Mouse (Mus musculus) cerebellum, postnatal 25 days (tissue): ENCODE measurements around the gene Lrrc73.

Experiments
- DNase-seq, 2 experiments: peaks; one replicate each; pipeline ENCODE4 v3.0.0; 2021; ENCODE audit warnings: mixed read lengths in 2 of 2

Gene Lrrc73

DNA sequence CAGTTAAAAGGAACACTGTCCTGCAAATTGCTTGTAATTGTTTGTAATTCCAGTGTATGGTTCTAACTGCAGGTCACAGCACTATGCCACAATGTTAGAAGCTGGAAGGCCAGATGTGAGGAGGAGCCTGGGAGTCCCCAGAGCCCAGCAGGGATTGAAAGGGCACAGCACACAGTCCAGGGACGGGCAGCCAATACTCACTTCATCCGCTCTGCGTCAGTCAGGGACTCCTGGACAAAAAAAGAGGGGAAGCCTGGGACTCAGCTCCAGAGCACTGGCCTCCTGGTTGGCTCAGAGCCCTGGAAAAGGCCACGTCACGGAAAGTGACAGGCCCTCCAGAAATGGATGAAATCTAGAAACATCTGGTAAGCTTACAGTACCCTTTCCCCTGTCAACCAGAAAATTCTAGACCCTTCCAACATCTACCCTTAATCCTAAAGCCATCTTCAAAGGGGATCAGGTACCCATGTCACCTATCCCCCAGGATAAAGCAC, 8.9 kb downstream of the Lrrc73 start:
- no peak for DNase-seq

GRCm38 (mm10) chr17:46265502-46265901, 12.2 kb downstream of the Lrrc73 start:
- no peak for DNase-seq

DNA sequence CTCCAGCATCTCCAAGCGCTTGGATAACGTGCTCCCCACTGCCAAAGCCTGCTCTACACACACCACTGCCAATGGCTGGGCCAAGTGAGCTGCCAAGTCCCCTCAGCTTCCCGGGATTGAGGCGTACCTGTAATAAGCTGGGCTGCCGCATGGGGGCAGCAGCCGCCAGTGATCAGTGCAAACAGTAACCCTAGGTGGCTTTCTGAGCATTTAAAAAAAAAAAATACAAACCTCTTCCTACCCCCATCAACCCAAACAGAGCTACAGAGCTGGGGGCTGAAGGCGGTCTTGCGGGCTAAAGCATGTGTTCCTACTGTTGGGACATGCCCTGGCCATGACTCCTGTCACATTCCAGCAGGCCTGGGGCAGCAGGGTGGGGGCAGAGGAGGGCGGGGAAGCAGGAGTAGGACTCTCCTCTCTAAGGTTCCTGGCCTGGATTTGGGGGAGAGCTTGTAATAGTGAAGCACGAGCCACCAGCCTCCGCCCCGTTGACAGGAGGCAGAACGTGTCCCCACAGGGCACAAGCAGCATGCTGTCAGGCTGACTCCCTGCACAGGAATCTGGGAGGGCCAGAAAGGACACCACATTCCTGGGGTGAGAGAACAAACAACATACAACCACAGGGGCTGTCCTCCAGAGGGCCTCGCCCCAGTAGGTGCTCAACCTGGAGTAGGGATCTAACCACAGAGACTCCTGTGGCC, 12.7 kb downstream of the Lrrc73 start:
- peak; percentile 93 to 94 for DNase-seq

DNA sequence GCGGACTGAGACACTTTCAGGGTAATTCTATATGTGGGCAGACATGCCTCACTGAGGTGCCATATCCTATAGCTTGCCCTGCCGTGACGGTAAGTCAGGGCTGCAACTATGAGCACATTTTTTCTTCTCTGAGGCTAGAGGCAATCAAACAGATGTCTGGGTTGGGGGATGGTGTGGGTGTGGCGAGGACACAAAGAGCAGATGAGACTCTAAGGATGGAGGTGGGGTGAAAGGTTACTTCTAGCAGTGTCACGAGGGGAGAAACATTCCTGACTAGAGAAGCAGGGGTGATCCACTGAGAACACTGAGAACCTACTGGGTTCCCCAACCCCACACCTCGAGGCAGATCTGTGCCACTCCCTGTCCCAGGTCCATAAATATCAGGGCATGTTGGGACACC, 13.7 kb downstream of the Lrrc73 start:
- no peak for DNase-seq

DNA sequence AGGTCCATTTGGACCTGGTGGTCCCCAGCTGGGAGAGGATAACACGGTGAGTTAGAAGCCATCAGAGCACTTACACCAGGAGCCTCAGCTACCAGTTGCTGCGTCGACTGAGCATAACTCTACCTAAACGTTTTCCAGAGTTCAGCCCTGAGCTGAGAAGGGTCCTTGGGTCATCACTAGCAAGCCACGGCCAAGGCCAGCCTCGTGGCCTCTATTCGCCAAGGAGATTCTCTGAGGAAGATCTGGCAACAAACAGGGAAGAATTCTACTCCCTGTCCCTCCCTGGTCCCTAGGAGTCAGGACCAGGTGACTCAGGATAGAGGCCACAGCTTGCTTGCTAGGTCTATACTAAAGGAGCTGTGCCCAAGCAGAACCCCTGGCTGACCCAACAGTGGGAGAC, 14.2 kb downstream of the Lrrc73 start:
- no peak for DNase-seq

DNA sequence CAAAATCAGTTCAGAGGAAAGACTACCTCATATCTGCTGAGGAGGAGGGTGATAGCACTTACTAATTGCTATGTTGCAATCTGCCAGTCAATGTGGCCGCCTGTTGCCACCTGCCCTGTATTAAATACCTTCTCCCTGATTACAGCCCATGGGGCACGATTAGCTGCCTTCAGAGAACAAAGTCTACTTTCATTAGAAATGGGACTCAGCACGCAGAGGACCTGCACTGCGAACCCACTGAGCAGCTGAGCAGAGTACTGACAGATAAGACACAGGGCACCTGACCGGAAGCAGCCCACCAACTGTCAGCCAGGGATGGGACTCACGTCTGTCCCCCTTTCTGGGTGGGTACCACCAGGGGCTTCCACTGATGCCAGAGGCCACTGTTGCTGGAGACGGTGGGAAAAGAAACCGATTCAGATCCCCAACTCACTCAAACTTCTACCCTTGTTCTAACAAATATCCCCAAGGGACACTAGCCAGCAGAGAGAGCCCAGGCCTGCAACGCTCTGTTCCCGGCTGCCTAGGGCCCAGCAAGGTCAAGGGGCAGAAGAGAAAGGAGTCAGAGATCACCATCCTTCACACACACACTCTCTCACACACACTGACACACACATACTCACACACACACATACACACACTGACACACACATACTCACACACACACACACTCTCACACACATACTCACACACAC, 14.8 kb downstream of the Lrrc73 start:
- DNase-seq, result no peak

DNA sequence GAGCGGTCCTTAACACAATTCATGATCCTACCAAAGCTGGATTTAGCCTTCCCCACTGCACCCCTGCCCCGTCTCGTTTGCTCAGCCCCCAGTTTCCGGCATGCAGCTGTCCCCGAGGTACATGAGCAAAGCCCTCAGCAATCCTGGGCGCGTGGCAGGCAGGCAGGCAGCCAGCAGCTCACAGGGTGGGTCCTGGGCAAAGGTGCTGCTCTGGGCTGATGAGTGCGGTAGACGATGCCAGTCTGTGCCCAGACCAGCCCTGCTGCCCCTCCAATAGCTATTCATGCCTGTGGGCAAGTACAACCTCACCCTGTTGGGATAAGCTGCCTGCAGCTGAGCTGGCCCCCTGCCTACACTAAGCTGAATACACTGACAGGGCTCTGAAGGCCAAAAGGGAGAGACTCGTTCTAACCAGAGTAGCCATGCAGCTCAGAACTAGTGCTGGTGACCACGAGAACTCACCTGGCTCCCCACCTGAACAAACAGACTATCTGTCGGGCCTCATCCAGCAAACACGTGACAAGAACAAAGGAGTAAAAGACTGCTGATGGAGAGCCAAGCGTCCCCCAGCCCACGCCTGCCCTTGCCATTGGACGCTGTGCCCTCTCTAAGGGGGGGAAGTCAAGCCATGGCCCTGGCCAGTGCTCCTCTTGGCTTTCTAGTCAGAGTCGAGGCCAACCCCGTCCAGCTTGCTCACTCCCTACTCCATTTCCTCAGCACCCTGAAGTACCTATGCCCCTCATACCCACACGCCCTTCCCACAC, 16.6 kb downstream of the Lrrc73 start:
- no peak for DNase-seq

- no peak for DNase-seq
Measured at GRCm38 (mm10) chr17:46272058-46272457, 18.7 kb downstream of the Lrrc73 start.

GRCm38 (mm10) chr17:46272675-46273074, 19.3 kb downstream of the Lrrc73 start:
- no peak for DNase-seq

DNA sequence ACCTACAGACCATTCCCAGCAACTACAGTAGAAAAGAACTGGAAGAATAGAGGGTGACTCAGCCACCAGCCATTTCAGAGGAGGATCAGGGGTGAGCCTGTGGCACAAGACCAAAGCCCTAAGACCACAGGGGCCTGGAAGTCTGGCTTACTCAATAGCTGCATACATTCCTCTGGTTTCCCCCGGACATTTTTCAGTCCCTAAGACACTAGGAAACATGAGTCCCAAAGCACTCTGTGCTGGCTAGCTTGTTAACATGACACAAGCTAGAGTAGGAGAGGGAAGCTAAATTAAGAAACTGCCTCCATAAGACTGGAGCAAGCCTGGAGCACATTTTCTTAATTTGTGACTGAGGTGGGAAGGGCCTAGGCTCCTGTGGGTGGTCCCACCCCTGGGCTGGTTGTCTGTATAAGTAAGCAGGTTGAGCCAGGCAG, 20.5 kb downstream of the Lrrc73 start:
- no peak for DNase-seq

DNA sequence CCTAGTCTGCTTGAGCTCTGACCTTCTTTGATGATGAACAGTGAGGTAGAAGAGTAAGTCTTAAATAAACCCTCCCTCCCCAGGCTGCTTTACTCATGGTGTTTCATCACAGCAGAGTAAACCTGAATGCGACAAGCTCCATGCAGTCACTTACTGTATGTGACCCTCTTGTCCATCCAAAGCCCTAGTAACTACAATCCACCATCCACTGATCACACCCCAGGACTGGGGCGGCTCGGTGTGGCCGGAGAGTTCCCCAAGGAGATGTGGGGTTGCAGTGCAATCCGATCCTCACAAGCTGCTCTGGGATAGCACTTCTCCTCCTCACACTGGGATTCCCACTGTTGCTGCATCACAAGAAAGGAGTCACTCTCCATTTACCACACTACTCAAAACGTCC, 21.1 kb downstream of the Lrrc73 start:
- DNase-seq, result no peak

- no peak for DNase-seq
Measured at GRCm38 (mm10) chr17:46275034-46275433, 21.7 kb downstream of the Lrrc73 start.

- no peak for DNase-seq
Measured at GRCm38 (mm10) chr17:46275506-46275905, 22.2 kb downstream of the Lrrc73 start.

DNA sequence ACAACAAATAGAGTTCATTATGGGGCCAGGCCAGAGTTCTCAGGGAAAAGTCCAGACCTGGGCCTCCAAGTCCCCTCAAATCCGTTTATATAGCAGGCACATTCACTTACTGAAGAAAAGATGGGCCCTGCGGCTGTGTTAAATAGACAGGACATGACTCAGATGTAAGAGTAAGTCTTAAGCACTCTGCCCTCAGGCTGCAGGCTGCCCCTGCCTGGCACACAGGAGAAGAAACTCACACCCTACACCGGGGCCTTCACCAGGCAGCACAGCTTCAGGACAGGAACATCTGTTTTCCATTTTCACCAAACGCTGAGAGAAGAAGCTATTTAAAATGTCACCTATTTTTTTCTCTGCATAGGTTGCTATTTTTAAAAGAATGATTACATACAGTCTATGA, 24.3 kb downstream of the Lrrc73 start:
- no peak for DNase-seq

DNA sequence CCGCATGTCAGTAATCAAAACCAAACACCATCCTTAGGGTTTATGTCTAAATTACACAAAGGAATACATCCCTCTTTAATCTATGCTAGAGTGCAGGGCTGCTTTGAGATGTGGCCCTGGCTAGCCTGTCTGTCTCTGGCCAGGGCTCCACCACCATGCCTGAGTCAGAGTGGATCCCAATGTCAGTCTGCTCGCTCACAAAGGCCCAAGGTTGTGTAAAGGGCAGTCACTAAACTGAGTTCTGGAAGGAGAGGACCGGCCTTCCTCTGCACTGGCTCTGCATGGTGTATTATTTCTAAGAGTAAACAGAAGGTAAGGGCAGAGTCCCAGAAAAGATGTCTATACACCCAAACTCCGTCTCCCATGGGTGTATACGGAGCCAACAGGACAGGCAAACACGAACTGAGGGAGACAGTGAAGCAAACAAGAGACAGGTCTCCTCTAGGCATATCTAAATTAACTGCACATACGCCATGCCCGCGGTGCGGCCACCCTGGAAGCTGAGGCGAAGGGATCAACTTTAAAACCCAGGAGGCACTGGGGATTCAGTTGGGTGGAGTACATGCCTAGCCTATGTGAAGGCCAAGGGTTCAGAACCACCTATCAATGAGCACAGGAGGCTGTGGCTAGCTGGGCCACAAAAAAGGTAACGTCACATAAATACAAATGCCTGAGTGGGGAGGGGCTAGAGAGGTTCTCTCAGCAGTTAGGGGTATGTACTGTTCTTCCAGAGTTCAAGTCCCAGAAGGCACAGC, 24.9 kb downstream of the Lrrc73 start:
- DNase-seq, result no peak

- peak; percentile 91 to 96 for DNase-seq
Measured at GRCm38 (mm10) chr17:46282483-46283123, 29.3 kb downstream of the Lrrc73 start, which contains the start of gene Tjap1. Tjap1 (minus strand) TSS chr17:46283026.

DNA sequence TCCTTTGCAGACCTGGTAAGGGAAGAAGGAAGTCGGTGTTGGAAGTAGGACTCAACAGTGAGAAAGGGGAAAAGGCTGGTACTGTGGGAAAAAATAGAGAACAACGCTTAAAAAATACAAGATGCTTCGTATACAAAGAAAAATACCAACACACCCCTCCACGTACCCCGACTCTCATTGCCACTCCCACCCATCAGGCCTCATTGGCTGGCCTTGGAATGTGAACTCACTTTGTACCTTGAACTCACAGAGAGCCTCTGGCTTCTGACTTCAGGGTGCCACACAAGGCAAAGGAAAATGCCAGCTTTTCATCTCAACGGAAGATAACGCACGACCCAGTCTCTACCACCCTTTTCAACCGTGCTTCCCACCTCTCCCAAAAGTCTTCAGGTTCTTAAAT, 29.8 kb downstream of the Lrrc73 start:
- DNase-seq, result no peak

DNA sequence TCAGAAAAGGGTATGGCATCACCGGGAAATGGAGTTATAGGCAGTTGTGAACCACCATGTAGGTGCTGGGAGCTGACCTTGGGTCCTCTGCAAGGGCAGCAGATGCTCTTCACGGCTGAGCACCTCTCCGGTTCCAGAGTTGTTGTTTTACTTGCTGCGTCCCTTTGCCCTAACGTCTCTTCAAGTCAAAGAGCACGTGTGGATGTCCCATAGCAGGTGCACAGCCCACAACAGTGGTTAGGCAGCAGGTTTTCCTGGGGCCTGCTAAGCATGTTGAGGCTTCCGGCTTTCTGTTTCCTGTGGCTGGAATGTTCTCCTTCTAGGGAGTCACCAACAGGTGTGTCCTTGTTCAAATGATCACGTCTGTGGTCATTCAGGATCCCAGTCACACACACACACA, 30.6 kb downstream of the Lrrc73 start:
- DNase-seq, result no peak

DNA sequence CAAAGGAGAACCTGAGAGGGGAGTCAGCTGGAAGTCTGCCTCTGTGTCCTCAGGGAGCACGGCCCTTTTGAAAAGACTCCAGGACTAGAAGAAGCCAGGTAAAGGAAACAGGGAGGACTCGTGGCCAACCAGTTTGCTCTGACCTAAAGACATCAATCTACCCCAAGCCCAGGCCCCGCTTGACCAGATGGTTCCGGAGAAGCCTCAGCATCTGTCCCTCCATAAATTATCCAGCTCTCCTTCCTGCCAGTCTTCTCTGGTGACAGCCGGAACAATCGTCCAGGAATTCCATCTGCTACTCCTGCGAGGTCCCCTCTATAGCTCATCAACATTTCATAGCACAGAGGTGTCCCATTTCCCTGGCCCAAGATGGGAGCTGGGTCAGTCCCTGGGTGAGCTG, 31.3 kb downstream of the Lrrc73 start:
- DNase-seq, result no peak

DNA sequence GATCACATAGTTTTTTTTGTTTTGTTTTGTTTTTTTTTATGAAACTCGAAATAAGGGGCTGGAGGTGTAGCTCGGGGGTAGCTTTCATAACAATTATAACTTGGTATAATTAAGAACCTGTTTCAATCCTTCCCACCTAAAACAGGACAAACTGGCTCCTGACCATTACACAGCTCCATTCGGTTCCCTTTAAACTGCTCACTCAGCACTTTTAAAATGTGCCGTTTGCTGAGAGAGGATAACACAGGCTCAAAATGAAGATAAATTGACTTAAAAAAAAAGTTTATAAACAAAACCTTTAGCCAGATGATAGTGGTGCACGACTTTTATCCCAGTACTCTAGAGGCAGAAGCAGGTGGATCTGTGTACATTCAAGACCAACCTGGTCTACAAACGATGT, 32.1 kb downstream of the Lrrc73 start:
- no peak for DNase-seq

- DNase-seq, result no peak
Measured at GRCm38 (mm10) chr17:46287678-46288095, 34.4 kb downstream of the Lrrc73 start.

DNA sequence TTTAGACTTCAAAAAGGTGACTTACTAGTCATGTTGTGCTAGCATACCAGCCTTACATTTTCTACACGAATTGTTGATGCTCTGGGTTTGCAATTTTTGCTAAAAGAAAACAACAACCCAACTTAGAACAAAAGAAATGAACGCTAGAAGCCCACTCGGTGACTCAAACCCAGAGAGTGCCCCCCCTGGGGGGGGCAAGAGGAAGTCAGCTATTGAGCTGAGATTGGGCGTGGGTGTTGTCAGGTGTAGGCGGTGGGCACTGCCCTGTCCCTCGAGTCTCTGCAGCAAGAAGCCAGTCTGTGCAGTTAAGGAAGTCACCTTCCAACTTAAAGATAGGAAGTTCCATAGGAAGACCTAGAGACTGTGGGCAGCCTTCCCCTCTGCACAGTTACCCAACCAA, 43.3 kb downstream of the Lrrc73 start:
- no peak for DNase-seq
